Mouse (Mus musculus): ENCODE results near the gene Hist1h3f. TPM values are rescaled to one million over a fixed set of nuclear protein-coding genes. Genes with fewer than 3 reads are reported as not detected.

The Hist1h3f gene
- polyA plus RNA-seq, 1 experiment = 1.0 TPM

Other genes starting within 250 kb of the Hist1h3f start
- 0.82 and 2.2 TPM in 2 replicates for gene Zfp322a, start 174.8 kb upstream of the Hist1h3f start, polyA plus RNA-seq (2012; rRNA removed; ENCODE audit: low replicate concordance)
- gene Abt1, start 120.2 kb upstream of the Hist1h3f start, polyA plus RNA-seq (2012; rRNA removed; ENCODE audit: low replicate concordance) = 1.8 and 2.7 TPM in 2 replicates
- 7.6 and 14.7 TPM in 2 replicates for gene Btn1a1, start 78.2 kb upstream of the Hist1h3f start, polyA plus RNA-seq (2012; rRNA removed; ENCODE audit: low replicate concordance)
- gene Btn2a2, start 55.2 kb upstream of the Hist1h3f start, polyA plus RNA-seq (2012; rRNA removed; ENCODE audit: low replicate concordance) = 0.22 TPM in 1 of 2 replicates, not detected in the other
- gene Hist1h4h, start 13.0 kb upstream of the Hist1h3f start, polyA plus RNA-seq (2012; rRNA removed; ENCODE audit: low replicate concordance) = 38.0 and 58.7 TPM in 2 replicates
- gene Hist1h2af, start 10.1 kb upstream of the Hist1h3f start, polyA plus RNA-seq (2012; rRNA removed; ENCODE audit: low replicate concordance) = 11.2 and 126 TPM in 2 replicates
- gene Hist1h3g, start 8.6 kb upstream of the Hist1h3f start, polyA plus RNA-seq (2012; rRNA removed; ENCODE audit: low replicate concordance) = 5.9 and 13.3 TPM in 2 replicates
- 0.78 and 1.9 TPM in 2 replicates for gene Hist1h2bh, start 660 bp upstream of the Hist1h3f start, polyA plus RNA-seq (2012; rRNA removed; ENCODE audit: low replicate concordance)
- 2.2 and 6.6 TPM in 2 replicates for gene Hist1h4f, start 7.6 kb downstream of the Hist1h3f start, polyA plus RNA-seq (2012; rRNA removed; ENCODE audit: low replicate concordance)
- 0.13 and 0.16 TPM in 2 replicates for gene Hist1h1d, start 9.2 kb downstream of the Hist1h3f start, polyA plus RNA-seq (2012; rRNA removed; ENCODE audit: low replicate concordance)
- 6.4 and 27.3 TPM in 2 replicates for gene Hist1h3e, start 18.3 kb downstream of the Hist1h3f start, polyA plus RNA-seq (2012; rRNA removed; ENCODE audit: low replicate concordance)
- 1.2 and 9.3 TPM in 2 replicates for gene Hist1h2ae, start 27.2 kb downstream of the Hist1h3f start, polyA plus RNA-seq (2012; rRNA removed; ENCODE audit: low replicate concordance)
- 13.0 and 31.0 TPM in 2 replicates for gene Hist1h2bg, start 27.3 kb downstream of the Hist1h3f start, polyA plus RNA-seq (2012; rRNA removed; ENCODE audit: low replicate concordance)
- gene Hist1h2bf, start 30.1 kb downstream of the Hist1h3f start, polyA plus RNA-seq (2012; rRNA removed; ENCODE audit: low replicate concordance) = 4.0 and 7.4 TPM in 2 replicates
- 0.65 and 4.8 TPM in 2 replicates for gene Hist1h2ad, start 30.3 kb downstream of the Hist1h3f start, polyA plus RNA-seq (2012; rRNA removed; ENCODE audit: low replicate concordance)
- gene Hist1h3d, start 31.7 kb downstream of the Hist1h3f start, polyA plus RNA-seq (2012; rRNA removed; ENCODE audit: low replicate concordance) = 4.1 and 8.7 TPM in 2 replicates
- gene Hist1h4d, start 37.5 kb downstream of the Hist1h3f start, polyA plus RNA-seq (2012; rRNA removed; ENCODE audit: low replicate concordance) = 5.3 and 12.9 TPM in 2 replicates
- 3.1 and 3.9 TPM in 2 replicates for gene Hist1h2be, start 77.1 kb downstream of the Hist1h3f start, polyA plus RNA-seq (2012; rRNA removed; ENCODE audit: low replicate concordance)
- 1.8 and 2.0 TPM in 2 replicates for gene Hist1h1e, start 78.5 kb downstream of the Hist1h3f start, polyA plus RNA-seq (2012; rRNA removed; ENCODE audit: low replicate concordance)
- 0.23 and 1.3 TPM in 2 replicates for gene Hist1h2ac, start 139.9 kb downstream of the Hist1h3f start, polyA plus RNA-seq (2012; rRNA removed; ENCODE audit: low replicate concordance)
- gene Hist1h2bc, start 140.1 kb downstream of the Hist1h3f start, polyA plus RNA-seq (2012; rRNA removed; ENCODE audit: low replicate concordance) = 185 and 224 TPM in 2 replicates
- not detected in 2 replicates for gene Hist1h1t, start 151.8 kb downstream of the Hist1h3f start, polyA plus RNA-seq (2012; rRNA removed; ENCODE audit: low replicate concordance)
- 2.4 and 6.0 TPM in 2 replicates for gene Hist1h4c, start 154.4 kb downstream of the Hist1h3f start, polyA plus RNA-seq (2012; rRNA removed; ENCODE audit: low replicate concordance)
- 28.3 and 37.4 TPM in 2 replicates for gene Hfe, start 166.8 kb downstream of the Hist1h3f start, polyA plus RNA-seq (2012; rRNA removed; ENCODE audit: low replicate concordance)
- gene Hist1h1c, start 194.8 kb downstream of the Hist1h3f start, polyA plus RNA-seq (2012; rRNA removed; ENCODE audit: low replicate concordance) = 45.0 and 48.4 TPM in 2 replicates
- gene Hist1h3c, start 201.6 kb downstream of the Hist1h3f start, polyA plus RNA-seq (2012; rRNA removed; ENCODE audit: low replicate concordance) = 2.4 and 16.2 TPM in 2 replicates
- 3.7 and 13.5 TPM in 2 replicates for gene Hist1h2bb, start 202.7 kb downstream of the Hist1h3f start, polyA plus RNA-seq (2012; rRNA removed; ENCODE audit: low replicate concordance)
- 1.0 and 14.9 TPM in 2 replicates for gene Hist1h2ab, start 207.1 kb downstream of the Hist1h3f start, polyA plus RNA-seq (2012; rRNA removed; ENCODE audit: low replicate concordance)
- gene Hist1h3b, start 208.2 kb downstream of the Hist1h3f start, polyA plus RNA-seq (2012; rRNA removed; ENCODE audit: low replicate concordance) = 4.0 and 16.0 TPM in 2 replicates
- 1.3 and 6.8 TPM in 2 replicates for gene Hist1h4b, start 213.0 kb downstream of the Hist1h3f start, polyA plus RNA-seq (2012; rRNA removed; ENCODE audit: low replicate concordance)
- 1.6 and 6.5 TPM in 2 replicates for gene Hist1h4a, start 217.2 kb downstream of the Hist1h3f start, polyA plus RNA-seq (2012; rRNA removed; ENCODE audit: low replicate concordance)
- 3.1 and 16.8 TPM in 2 replicates for gene Hist1h3a, start 218.3 kb downstream of the Hist1h3f start, polyA plus RNA-seq (2012; rRNA removed; ENCODE audit: low replicate concordance)
- gene Hist1h1a, start 219.6 kb downstream of the Hist1h3f start, polyA plus RNA-seq (2012; rRNA removed; ENCODE audit: low replicate concordance) = 0.47 TPM in 1 of 2 replicates, not detected in the other
- 0.10 TPM in 1 of 2 replicates, not detected in the other for gene Trim38, start 225.9 kb downstream of the Hist1h3f start, polyA plus RNA-seq (2012; rRNA removed; ENCODE audit: low replicate concordance)

Measured in mammary gland, adult 2 months (tissue).